In the genomic region with DNA sequence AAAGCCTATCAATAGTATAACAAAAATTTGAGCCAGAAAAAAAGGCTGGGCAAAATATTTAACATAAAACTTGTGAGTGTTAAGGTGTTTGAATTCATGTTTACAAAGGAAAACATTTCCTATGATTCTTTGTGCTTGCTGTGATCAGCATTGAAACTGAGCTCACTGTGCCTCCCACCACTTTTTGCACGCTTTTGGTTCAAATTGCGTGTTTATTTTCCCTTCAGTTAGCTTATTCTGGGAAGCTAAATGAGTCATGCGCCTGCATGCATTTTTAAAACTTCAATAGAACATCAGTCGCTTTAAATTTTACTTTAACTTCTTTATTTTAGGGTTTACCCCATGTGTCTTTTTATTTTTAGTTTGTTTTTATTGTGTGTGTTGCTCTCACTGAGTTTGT, we compare ENCODE assay signal across 21 mouse cellular contexts.
DNase-seq lines count a peak whose midpoint lies in the region; ATAC-seq and TF ChIP-seq lines count a peak whose summit lies in the region.
"Had no signal": no experiment of that assay in that cellular context is flagged by ENCODE, and none has a peak within 500 bp of the region (broad histone marks: within the 10 kb centered on the region; RNA-seq: fewer than 3 reads in every experiment).

No protein-coding gene starts in this region.

- no peak overlapping the region for H3K4me3 ChIP-seq in layer of hippocampus, adult 2 months
- H3K4me3 ChIP-seq: forebrain, embryonic 15.5 days; hindbrain, embryonic 12.5 days; liver, embryonic 13.5 days; midbrain, embryonic 12.5 days; neural tube, embryonic 15.5 days had no signal

- intact Hi-C loops in left cerebral cortex, postnatal 14 days (cut with DNase I) = no loop called here

- H3K27ac ChIP-seq in layer of hippocampus, adult 2 months = no peak overlapping the region
- H3K27ac ChIP-seq: forebrain, embryonic 15.5 days; hindbrain, embryonic 12.5 days; liver, embryonic 13.5 days; midbrain, embryonic 12.5 days; neural tube, embryonic 15.5 days had no signal

- ATAC-seq in cerebellum, adult (ENCODE audit: insufficient number of reproducible peaks, low FRiP score, low TSS enrichment) = no peak
- ATAC-seq: forebrain, embryonic 15.5 days; Patski had no signal

- peak; percentile 12 to 34 for DNase-seq in layer of hippocampus, adult 2 months (ENCODE audit: low spot score in 2 of 2)
- DNase-seq in layer of hippocampus, adult 8-10 months (ENCODE audit: low spot score in 2 of 2) = no peak
- DNase-seq in 3T3-L1 (ENCODE audit: low read depth, low spot score) = peak; percentile 8
- DNase-seq in frontal cortex, adult 2 months (ENCODE audit: extremely low spot score in 1 of 2, low spot score in 1 of 2) = peak; percentile 13 to 60
- DNase-seq in left cerebral cortex, postnatal 14 days (ENCODE audit: low spot score in 2 of 2) = peak; percentile 18 to 33
- DNase-seq in urinary bladder, postnatal 10 days (ENCODE audit: low spot score) = no peak
- DNase-seq: adrenal gland, adult 2 months; cerebellum, adult 8-10 months; cerebellum, postnatal 36 days; embryo, embryonic 11 days; kidney, adult 18-20 months; kidney, postnatal 4 days; liver, embryonic 13.5 days; lung, adult 2 months; lung, postnatal 14 days had no signal

- no peak for TF ChIP-seq CTCF in layer of hippocampus, adult 2 months (conservative IDR thresholded peaks at IDR 0.05)

Comparison
In these comparisons a context has a peak if more than half of its experiments do, and no peak if none do; other contexts are left out.
1. DNase-seq: peak in layer of hippocampus, adult 2 months (2 of 2), 3T3-L1 (single experiment), frontal cortex, adult 2 months (2 of 2) and left cerebral cortex, postnatal 14 days (2 of 2); none in layer of hippocampus, adult 8-10 months (0 of 2) and urinary bladder, postnatal 10 days (single experiment).